Mouse (Mus musculus) liver, embryonic 18 days (tissue): Measurements from ENCODE around the gene Olfr298. TPM values are rescaled to one million over a fixed set of nuclear protein-coding genes. Genes with fewer than 3 reads are reported as not detected.

ENCODE experiments used
- polyA plus RNA-seq: library from polyadenylated mRNA; depleted of rRNA; stranded (reverse); fragments of >200 nt; gene quantifications from 2 replicates; pipeline ENCODE4 v1.2.3, GENCODE M21; 2012; rRNA removed

Gene Olfr298
- polyA plus RNA-seq = not detected in 2 replicates

GRCm38 (mm10) chr7:86492384-86492783 lies at the start of gene Olfr298:
TSS of gene Olfr298 (minus strand) at chr7:86492484.

DNA sequence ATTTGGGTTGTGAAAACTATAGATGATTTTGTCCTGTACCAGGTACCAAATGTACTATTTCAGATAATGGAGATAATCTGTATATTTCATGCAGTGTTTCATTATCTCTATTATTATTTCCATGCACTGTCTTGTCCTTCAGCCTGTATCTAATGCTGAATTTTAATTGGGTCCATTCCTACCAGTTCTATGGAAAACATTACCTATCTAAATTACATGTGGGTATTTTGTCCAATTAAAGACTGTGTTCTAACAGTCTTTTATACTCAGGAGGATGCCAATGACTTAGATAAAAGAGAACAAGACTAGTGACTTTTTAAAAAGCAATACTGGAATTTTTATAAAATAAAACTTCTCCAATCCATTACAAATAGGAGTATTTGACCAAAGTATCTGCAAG lies 27.4 kb upstream of the Olfr298 start, which contains the start of gene Olfr297:
TSS of gene Olfr297 (plus strand) at position 301 of the 400 bp plus-strand sequence.

GRCm38 (mm10) chr7:86459621-86460020 lies 32.7 kb downstream of the Olfr298 start, which contains the start of gene Olfr299:
TSS of gene Olfr299 (plus strand) at chr7:86459921.

Other genes starting within 250 kb of the Olfr298 start
- not detected in 2 replicates for gene Vmn2r76, start 246.2 kb downstream of the Olfr298 start, polyA plus RNA-seq
- not detected in 2 replicates for gene Olfr310, start 215.3 kb downstream of the Olfr298 start, polyA plus RNA-seq
- not detected in 2 replicates for gene Olfr309, start 178.8 kb downstream of the Olfr298 start, polyA plus RNA-seq
- not detected in 2 replicates for gene Olfr308, start 166.9 kb downstream of the Olfr298 start, polyA plus RNA-seq
- not detected in 2 replicates for gene Olfr307, start 154.9 kb downstream of the Olfr298 start, polyA plus RNA-seq
- gene Olfr305, start 125.6 kb downstream of the Olfr298 start, polyA plus RNA-seq = not detected in 2 replicates
- gene Olfr304, start 105.8 kb downstream of the Olfr298 start, polyA plus RNA-seq = not detected in 2 replicates
- not detected in 2 replicates for gene Olfr303, start 94.7 kb downstream of the Olfr298 start, polyA plus RNA-seq
- gene Olfr301, start 88.6 kb downstream of the Olfr298 start, polyA plus RNA-seq = not detected in 2 replicates
- not detected in 2 replicates for gene Olfr299, start 32.6 kb downstream of the Olfr298 start, polyA plus RNA-seq
- not detected in 2 replicates for gene Olfr297, start 27.5 kb upstream of the Olfr298 start, polyA plus RNA-seq
- gene Olfr295, start 91.4 kb upstream of the Olfr298 start, polyA plus RNA-seq = not detected in 2 replicates
- not detected in 2 replicates for gene Olfr294, start 124.2 kb upstream of the Olfr298 start, polyA plus RNA-seq
- not detected in 2 replicates for gene Olfr293, start 156.6 kb upstream of the Olfr298 start, polyA plus RNA-seq
- not detected in 2 replicates for gene Olfr292, start 195.8 kb upstream of the Olfr298 start, polyA plus RNA-seq